Mouse (Mus musculus) embryonic facial prominence, embryonic 12.5 days (tissue): ENCODE data around the gene Neurod2. TPM values are rescaled to one million over a fixed set of nuclear protein-coding genes. Genes with fewer than 3 reads are reported as not detected.

Experiments
- ATAC-seq: fragments of 200-750 bp; cut with Nextera tagmentation; 2 replicates; pipeline ENCODE4 v1.8.0; 2017; ENCODE audit not compliant: insufficient number of reproducible peaks, insufficient read depth, low FRiP score, low TSS enrichment
- H3K27ac ChIP-seq: fragments of 300-500 bp; sonication (generic); 2 replicates; pipeline ENCODE4 v1.5.1; 2016; ENCODE audit warnings: mild to moderate bottlenecking
- H3K27me3 ChIP-seq: fragments of 300-500 bp; sonication (generic); 2 replicates; pipeline ENCODE4 v1.6.1; 2016; ENCODE audit warnings: mild to moderate bottlenecking, moderate library complexity
- H3K36me3 ChIP-seq: fragments of 300-500 bp; sonication (generic); 2 replicates; pipeline ENCODE4 v1.6.1; 2016; ENCODE audit warnings: mild to moderate bottlenecking
- H3K4me1 ChIP-seq: fragments of 300-500 bp; sonication (generic); 2 replicates; pipeline ENCODE4 v1.6.1; 2016
- H3K4me2 ChIP-seq: fragments of 300-500 bp; sonication (generic); replicated peaks from 2 replicates; pipeline ENCODE4 v1.6.1; 2016; ENCODE audit warnings: mild to moderate bottlenecking, moderate library complexity
- H3K4me3 ChIP-seq: fragments of 300-500 bp; sonication (generic); 2 replicates; pipeline ENCODE4 v1.5.1; 2016; ENCODE audit warnings: mild to moderate bottlenecking
- H3K9ac ChIP-seq: fragments of 300-500 bp; sonication (generic); 2 replicates; pipeline ENCODE4 v1.6.1; 2016; ENCODE audit warnings: mild to moderate bottlenecking, moderate library complexity
- H3K9me3 ChIP-seq: fragments of 300-500 bp; sonication (generic); 2 replicates; pipeline ENCODE4 v1.6.1; 2016; ENCODE audit warnings: mild to moderate bottlenecking, moderate library complexity
- WGBS: fragments of 180-500 bp; shearing (Covaris S2); methylation state at CpG from one replicate; pipeline ENCODE4 v1.1.7; 2016; 5-methylcytosine and 5-hydroxymethylcytosine counted together
- polyA plus RNA-seq: library from polyadenylated mRNA; unstranded; fragments of >200 nt; fragmentation: Nextera tagmentation; extraction: Ambion mirVana; gene quantifications from 2 replicates; pipeline ENCODE4 v1.2.1, GENCODE M21; 2016

Gene Neurod2
- polyA plus RNA-seq, 1 experiment from 2014 or later = 0.27 TPM

GRCm38 (mm10) chr11:98352272-98352990, 23.0 kb upstream of the Neurod2 start:
- H3K36me3 ChIP-seq = no peaks in the 10 kb centered on the region
- H3K4me3 ChIP-seq = no peak overlapping the region
- H3K4me1 ChIP-seq = peaks cover 27% of the 10 kb centered on the region
- H3K9me3 ChIP-seq = no peaks in the 10 kb centered on the region
- no peak overlapping the region for H3K27ac ChIP-seq
- H3K9ac ChIP-seq = no peak overlapping the region
- 79% methylated on average over 18 of the region's 18 CpGs for WGBS
- no peak overlapping the region for H3K4me2 ChIP-seq
- H3K27me3 ChIP-seq = peaks cover 74% of the 10 kb centered on the region
- no peak for ATAC-seq

GRCm38 (mm10) chr11:98349308-98349707, 19.9 kb upstream of the Neurod2 start:
- peaks cover 96% of the 10 kb centered on the region for H3K27me3 ChIP-seq
- H3K9ac ChIP-seq = no peak overlapping the region
- no peaks in the 10 kb centered on the region for H3K36me3 ChIP-seq
- H3K27ac ChIP-seq = no peak overlapping the region
- H3K4me3 ChIP-seq = peak overlapping the region; percentile 44
- WGBS = 3% methylated on average over 9 of the region's 9 CpGs
- H3K4me2 ChIP-seq = peak overlapping the region; percentile 72
- ATAC-seq = no peak
- H3K9me3 ChIP-seq = no peaks in the 10 kb centered on the region
- peaks cover 15% of the 10 kb centered on the region for H3K4me1 ChIP-seq

DNA sequence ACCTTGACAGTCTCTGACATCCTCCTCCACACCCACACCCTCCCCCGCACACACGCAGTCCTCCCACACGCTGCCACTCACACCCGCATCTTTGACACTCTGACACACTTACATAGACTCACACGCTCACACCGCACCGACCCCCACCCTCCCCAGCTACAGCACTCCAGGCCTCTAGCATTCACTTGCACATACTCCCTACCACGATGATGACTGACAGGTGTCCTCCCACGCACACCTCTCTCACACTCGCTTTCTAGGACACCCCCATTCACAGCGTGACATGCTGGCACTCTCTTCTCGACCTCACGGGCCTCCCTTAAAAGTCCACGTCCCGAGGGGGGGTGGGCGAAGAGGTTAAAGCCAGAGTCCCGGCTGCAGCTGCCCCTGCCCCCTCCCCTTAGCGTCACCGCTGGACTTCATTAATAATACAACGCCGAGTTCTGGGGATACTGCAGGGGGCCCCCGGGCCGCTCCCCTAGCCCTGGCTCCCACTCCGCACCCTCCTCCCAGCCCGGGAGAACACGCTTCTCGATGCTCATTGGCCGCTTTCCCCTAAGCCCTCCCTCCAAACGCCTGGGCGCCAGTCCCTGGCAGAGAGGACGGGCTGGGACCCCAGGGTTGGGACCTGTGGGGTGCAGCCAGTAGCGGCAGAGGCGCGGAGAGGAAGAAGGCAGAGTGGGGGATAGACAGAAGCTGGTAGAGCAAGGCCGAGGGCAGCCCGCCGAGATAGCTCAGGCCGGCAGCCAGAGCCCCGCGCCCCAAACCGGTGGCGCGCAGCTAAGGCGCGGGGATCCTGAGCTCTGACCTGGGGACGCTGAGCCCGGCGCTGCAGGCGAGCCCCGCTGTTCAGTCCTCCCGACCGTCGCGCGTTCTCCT, 18.9 kb upstream of the Neurod2 start, which contains the start of gene Ppp1r1b:
Gene Ppp1r1b (plus strand): TSS at position 322 of the 879 bp plus-strand sequence.
- Histone ChIP-seq H3K27ac (no peak within 1 kb of the TSS), H3K4me3 (peak within 1 kb of the TSS; percentile 44), H3K4me2 (peak within 1 kb of the TSS; percentile 72), H3K4me1 (peaks cover 15% of the 10 kb centered on the region), H3K36me3 (no peaks in the 10 kb centered on the region), H3K27me3 (peaks cover 94% of the 10 kb centered on the region), H3K9ac (peak within 1 kb of the TSS; percentile 53), H3K9me3 (no peaks in the 10 kb centered on the region)
- under 1% methylated on average over 55 of the region's 55 CpGs for WGBS
- no peak for ATAC-seq

- H3K9ac ChIP-seq = no peak overlapping the region; the same call in 1 of the 2 replicates
- peaks cover 86% of the 10 kb centered on the region for H3K27me3 ChIP-seq
- H3K27ac ChIP-seq = no peak overlapping the region
- peaks cover 15% of the 10 kb centered on the region for H3K4me1 ChIP-seq
- no peak overlapping the region for H3K4me3 ChIP-seq
- peak overlapping the region; percentile 72; the same call in 1 of the 2 replicates for H3K4me2 ChIP-seq
- no peak for ATAC-seq
- no peaks in the 10 kb centered on the region for H3K9me3 ChIP-seq
- 6% methylated on average over 10 of the region's 12 CpGs for WGBS
- H3K36me3 ChIP-seq = no peaks in the 10 kb centered on the region
Measured at GRCm38 (mm10) chr11:98347385-98348082, 18.1 kb upstream of the Neurod2 start.

GRCm38 (mm10) chr11:98346168-98346567, 16.7 kb upstream of the Neurod2 start:
- Histone ChIP-seq H3K4me3 (no peak overlapping the region), H3K9ac (no peak overlapping the region), H3K27ac (no peak overlapping the region), H3K27me3 (peaks cover 86% of the 10 kb centered on the region), H3K4me1 (peaks cover 22% of the 10 kb centered on the region), H3K36me3 (no peaks in the 10 kb centered on the region), H3K9me3 (no peaks in the 10 kb centered on the region), H3K4me2 (no peak overlapping the region)
- WGBS = 11% methylated on average over 9 of the region's 9 CpGs
- ATAC-seq = no peak

GRCm38 (mm10) chr11:98345253-98345652, 15.8 kb upstream of the Neurod2 start:
- H3K4me2 ChIP-seq = peak overlapping the region; percentile 30
- H3K4me3 ChIP-seq = peak overlapping the region; percentile 9; the same call in 1 of the 2 replicates
- H3K9ac ChIP-seq = no peak overlapping the region
- H3K27ac ChIP-seq = no peak overlapping the region
- H3K9me3 ChIP-seq = no peaks in the 10 kb centered on the region
- peaks cover 22% of the 10 kb centered on the region for H3K4me1 ChIP-seq
- ATAC-seq = no peak
- H3K36me3 ChIP-seq = no peaks in the 10 kb centered on the region
- H3K27me3 ChIP-seq = peaks cover 84% of the 10 kb centered on the region
- WGBS = 4% methylated on average over 14 of the region's 14 CpGs

DNA sequence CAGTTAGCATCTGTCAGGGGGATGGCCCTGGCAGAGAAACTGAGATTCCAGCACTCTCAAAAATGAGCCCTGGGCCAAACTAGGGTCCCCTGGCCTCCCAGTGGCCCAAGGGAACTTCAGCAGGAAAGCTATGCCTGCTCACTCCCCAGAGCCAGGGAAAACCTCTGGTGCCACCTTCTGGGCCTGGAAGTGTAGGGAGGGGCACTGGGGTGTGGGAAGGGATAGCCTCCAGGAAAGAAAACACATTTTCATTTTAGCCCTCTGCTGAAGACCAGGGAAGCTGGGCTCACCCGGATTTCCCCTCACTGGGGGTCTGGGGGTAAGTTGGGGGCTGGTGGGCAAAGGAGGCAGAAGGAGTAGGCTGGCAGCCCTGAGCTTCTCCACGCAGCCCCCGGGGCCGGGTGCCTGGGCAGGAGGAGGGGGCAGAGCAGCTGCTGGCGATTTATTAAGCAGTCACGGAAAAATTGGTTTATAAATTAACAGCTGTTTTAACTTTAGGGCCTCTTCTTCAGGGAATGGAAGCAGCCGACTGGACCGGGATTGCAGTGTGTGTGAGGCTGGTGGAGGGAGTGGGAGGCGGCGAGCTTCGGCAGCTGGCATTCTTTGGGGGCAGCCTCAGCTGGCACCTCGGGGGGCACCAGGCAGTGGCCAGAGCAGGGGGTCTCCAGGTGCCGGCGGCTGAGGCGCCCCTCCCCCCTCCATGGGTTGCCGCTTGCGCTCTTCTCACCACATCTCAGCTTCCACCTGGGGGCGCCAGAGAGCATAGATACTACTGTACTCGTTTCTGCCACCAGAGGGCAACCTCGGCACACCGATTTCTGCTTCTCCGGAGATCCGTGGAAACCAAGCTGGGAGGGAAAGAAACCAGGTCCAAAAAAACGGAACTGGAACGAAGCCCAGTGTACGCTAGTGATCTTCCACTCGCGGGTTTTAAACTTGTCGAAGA, 12.8 kb upstream of the Neurod2 start:
- ATAC-seq = peak; percentile 39; the same call in 1 of the 2 replicates
- Histone ChIP-seq H3K4me3 (peak overlapping the region; percentile 22; the same call in 1 of the 2 replicates), H3K36me3 (no peaks in the 10 kb centered on the region), H3K9me3 (no peaks in the 10 kb centered on the region), H3K4me1 (peaks cover 17% of the 10 kb centered on the region), H3K9ac (no peak overlapping the region), H3K27me3 (peaks cover 84% of the 10 kb centered on the region), H3K27ac (no peak overlapping the region), H3K4me2 (peak overlapping the region; percentile 49)
- WGBS = 1% methylated on average over 28 of the region's 29 CpGs

DNA sequence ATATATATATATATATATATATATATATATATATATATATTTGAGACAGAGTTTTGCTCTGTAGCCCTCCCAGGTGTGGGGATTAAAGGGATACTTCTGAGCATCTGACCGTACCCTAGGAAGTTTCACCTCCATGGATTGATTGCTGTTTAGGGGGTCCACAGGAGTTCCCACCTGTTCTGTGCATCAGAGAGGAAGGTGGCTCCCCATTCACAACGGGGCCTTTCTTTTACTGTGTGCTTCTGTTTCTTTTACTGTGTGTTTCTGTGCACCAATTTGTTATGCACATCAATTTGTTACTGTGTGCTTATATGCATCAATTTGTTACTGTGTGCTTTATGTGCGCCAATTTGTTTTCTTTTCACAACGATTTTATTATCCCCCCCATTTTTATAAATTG, 11.7 kb upstream of the Neurod2 start:
- Histone ChIP-seq H3K27me3 (peaks cover 84% of the 10 kb centered on the region), H3K4me2 (no peak overlapping the region), H3K4me3 (no peak overlapping the region), H3K4me1 (peaks cover 17% of the 10 kb centered on the region), H3K9me3 (no peaks in the 10 kb centered on the region), H3K36me3 (no peaks in the 10 kb centered on the region), H3K9ac (no peak overlapping the region), H3K27ac (no peak overlapping the region)
- no peak for ATAC-seq
- WGBS = 55% methylated on average over 4 of the region's 4 CpGs

GRCm38 (mm10) chr11:98340597-98340996, 11.1 kb upstream of the Neurod2 start:
- no peak overlapping the region for H3K27ac ChIP-seq
- no peak for ATAC-seq
- no peak overlapping the region for H3K4me2 ChIP-seq
- no peak overlapping the region for H3K9ac ChIP-seq
- no peak overlapping the region for H3K4me3 ChIP-seq
- peaks cover 17% of the 10 kb centered on the region for H3K4me1 ChIP-seq
- H3K36me3 ChIP-seq = no peaks in the 10 kb centered on the region
- peaks cover 84% of the 10 kb centered on the region for H3K27me3 ChIP-seq
- 4% methylated on average over 4 of the region's 4 CpGs for WGBS
- no peaks in the 10 kb centered on the region for H3K9me3 ChIP-seq

DNA sequence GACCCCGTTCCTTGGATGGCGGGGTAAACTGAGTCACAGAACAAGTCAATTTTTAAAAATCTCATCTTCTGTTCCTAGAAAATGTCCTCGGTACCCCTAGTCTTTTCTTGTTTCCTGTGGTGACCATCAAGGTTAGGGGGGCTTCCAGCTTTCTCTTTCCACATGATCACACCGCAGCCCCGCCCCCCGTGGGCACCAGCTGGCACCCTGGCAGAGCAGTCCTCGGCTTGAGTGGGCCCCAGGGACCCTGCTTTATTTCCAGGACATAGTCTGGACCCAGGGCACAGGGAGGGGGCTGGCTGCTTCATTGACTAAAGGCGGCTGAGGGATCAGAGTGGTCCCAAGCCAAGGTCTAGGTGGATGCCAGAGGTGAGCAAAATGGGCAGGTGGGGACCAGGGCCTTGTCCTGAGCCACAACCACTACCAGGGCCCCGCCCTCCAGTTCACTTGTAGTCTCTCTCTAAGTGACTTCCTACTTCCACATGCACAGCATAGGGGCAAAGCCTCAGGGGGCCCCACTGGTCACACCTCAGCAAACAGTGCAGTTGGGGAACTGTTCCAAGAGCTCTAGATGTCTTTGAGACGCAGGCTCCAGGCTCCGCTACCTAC, 10.3 kb upstream of the Neurod2 start:
- H3K4me2 ChIP-seq = peak overlapping the region; percentile 91
- 8% methylated on average over 11 of the region's 11 CpGs for WGBS

More for the DNA sequence above, 10.3 kb upstream of the Neurod2 start:
- H3K4me3 ChIP-seq = no peak overlapping the region
- H3K9ac ChIP-seq = 0 out of 2 replicates have a peak overlapping the region, but pooled peaks have one; percentile 27
- H3K9me3 ChIP-seq = no peaks in the 10 kb centered on the region
- H3K4me1 ChIP-seq = peaks cover 17% of the 10 kb centered on the region
- peaks cover 87% of the 10 kb centered on the region for H3K27me3 ChIP-seq
- H3K36me3 ChIP-seq = no peaks in the 10 kb centered on the region
- no peak overlapping the region for H3K27ac ChIP-seq
- no peak for ATAC-seq
